Mouse (Mus musculus) thymus, adult 2 months (tissue): ENCODE measurements around the gene Madcam1.

Experiments
- CTCF ChIP-seq: fragments of 200-500 bp; IDR thresholded peaks from 2 replicates; pipeline ENCODE4 v1.5.1; 2012; ENCODE audit warnings: mild to moderate bottlenecking, control low read depth, low read length, moderate library complexity, borderline replicate concordance; ENCODE audit not compliant: control insufficient read depth, poor library complexity, insufficient read depth; ENCODE audit errors: extremely low read depth
- POLR2A ChIP-seq: fragments of 200-500 bp; IDR thresholded peaks from 2 replicates; pipeline ENCODE4 v1.6.1; 2012; ENCODE audit warnings: mild to moderate bottlenecking, low read length, control low read depth, moderate library complexity; ENCODE audit not compliant: control insufficient read depth, poor library complexity, insufficient read depth; ENCODE audit errors: extremely low read depth

- TF ChIP-seq CTCF: no peak
- no peak for TF ChIP-seq POLR2A
Observed at GRCm38 (mm10) chr10:79717640-79718357, 53.4 kb downstream of the Madcam1 start.
